Mouse (Mus musculus) embryo, embryonic 11.5 days (tissue): ENCODE data around the gene Rpl23a.

ENCODE experiments used
- DNase-seq: peaks from one replicate; pipeline ENCODE4 v3.0.0-alpha.2; 2012; ENCODE audit warnings: low read depth, low spot score

Gene Rpl23a

GRCm38 (mm10) chr11:78182961-78183844 lies at the start of gene Rpl23a:
Gene Rpl23a (minus strand): TSS chr11:78183584.
- no peak for DNase-seq

GRCm38 (mm10) chr11:78231518-78231917 lies 48.1 kb upstream of the Rpl23a start:
- DNase-seq = no peak

GRCm38 (mm10) chr11:78223586-78223985 lies 40.2 kb upstream of the Rpl23a start:
- no peak for DNase-seq

- no peak for DNase-seq
These were observed 32.4 kb upstream of the Rpl23a start for GRCm38 (mm10) chr11:78215709-78216317.

- no peak for DNase-seq
These were observed 29.9 kb upstream of the Rpl23a start for GRCm38 (mm10) chr11:78213086-78213817.

GRCm38 (mm10) chr11:78211513-78211912 lies 28.1 kb upstream of the Rpl23a start:
- no peak for DNase-seq

GRCm38 (mm10) chr11:78210615-78211014 lies 27.2 kb upstream of the Rpl23a start:
- DNase-seq = no peak

GRCm38 (mm10) chr11:78209886-78210285 lies 26.5 kb upstream of the Rpl23a start:
- DNase-seq = no peak

GRCm38 (mm10) chr11:78207190-78207589 lies 23.8 kb upstream of the Rpl23a start:
- no peak for DNase-seq

GRCm38 (mm10) chr11:78205361-78206206 lies 22.2 kb upstream of the Rpl23a start:
- DNase-seq = no peak

GRCm38 (mm10) chr11:78204287-78204686 lies 20.9 kb upstream of the Rpl23a start:
- DNase-seq = no peak

GRCm38 (mm10) chr11:78202372-78202771 lies 19.0 kb upstream of the Rpl23a start:
- DNase-seq = no peak

GRCm38 (mm10) chr11:78195101-78195863 lies 11.9 kb upstream of the Rpl23a start:
- no peak for DNase-seq

GRCm38 (mm10) chr11:78194411-78195100 lies 11.2 kb upstream of the Rpl23a start:
- peak; percentile 50 for DNase-seq

GRCm38 (mm10) chr11:78193113-78193512 lies 9.7 kb upstream of the Rpl23a start, which contains the start of gene Proca1:
Gene Proca1 (plus strand): TSS chr11:78193392.
- no peak for DNase-seq

GRCm38 (mm10) chr11:78190041-78190440 lies 6.7 kb upstream of the Rpl23a start:
- no peak for DNase-seq

GRCm38 (mm10) chr11:78189234-78190040 lies 6.1 kb upstream of the Rpl23a start:
- DNase-seq = peak; percentile 82

- DNase-seq = no peak
These were observed 5.2 kb upstream of the Rpl23a start, which contains the start of gene Rab34 for GRCm38 (mm10) chr11:78188331-78189233. Gene Rab34 (plus strand): TSS chr11:78188430.
